Mouse (Mus musculus) neural tube, embryonic 11.5 days (tissue): ENCODE results near the gene Zfp94. TPM values are rescaled to one million over a fixed set of nuclear protein-coding genes. Genes with fewer than 3 reads are reported as not detected.

Experiments used
- ATAC-seq: fragments of 200-750 bp; cut with Nextera tagmentation; 2 replicates; pipeline ENCODE4 v1.8.0; 2017; ENCODE audit warnings: moderate number of reproducible peaks, mild to moderate bottlenecking, moderate TSS enrichment, moderate library complexity; ENCODE audit not compliant: insufficient read depth, low FRiP score, low TSS enrichment
- DNase-seq: peaks from one replicate; pipeline ENCODE4 v3.0.0-alpha.2; 2015; ENCODE audit warnings: low spot score
- H3K27ac ChIP-seq: fragments of 300-500 bp; sonication (generic); 2 replicates; pipeline ENCODE4 v1.5.1; 2014; ENCODE audit warnings: low read depth, mild to moderate bottlenecking, low read length
- H3K27me3 ChIP-seq: fragments of 300-500 bp; sonication (generic); 2 replicates; pipeline ENCODE4 v1.6.1; 2014; ENCODE audit warnings: mild to moderate bottlenecking, low read length, mixed read lengths; ENCODE audit not compliant: control insufficient read depth, insufficient read depth
- H3K36me3 ChIP-seq: fragments of 300-500 bp; sonication (generic); 2 replicates; pipeline ENCODE4 v1.6.1; 2014; ENCODE audit warnings: mild to moderate bottlenecking, low read length, moderate library complexity, mixed read lengths; ENCODE audit not compliant: control insufficient read depth, insufficient read depth
- H3K4me1 ChIP-seq: fragments of 300-500 bp; sonication (generic); 2 replicates; pipeline ENCODE4 v1.6.1; 2014; ENCODE audit warnings: low read length, mixed read lengths; ENCODE audit not compliant: control insufficient read depth, insufficient read depth
- H3K4me2 ChIP-seq: fragments of 300-500 bp; sonication (generic); 2 replicates; pipeline ENCODE4 v1.6.1; 2014; ENCODE audit warnings: low read depth, mild to moderate bottlenecking, moderate library complexity
- H3K4me3 ChIP-seq: fragments of 300-500 bp; sonication (generic); 2 replicates; pipeline ENCODE4 v1.5.1; 2014; ENCODE audit warnings: low read depth, low read length
- H3K9ac ChIP-seq: fragments of 300-500 bp; sonication (generic); 2 replicates; pipeline ENCODE4 v1.6.1; 2014; ENCODE audit warnings: mild to moderate bottlenecking, low read length
- H3K9me3 ChIP-seq: fragments of 300-500 bp; sonication (generic); 2 replicates; pipeline ENCODE4 v1.6.1; 2016; ENCODE audit warnings: low read length; ENCODE audit not compliant: control insufficient read depth
- WGBS: fragments of 180-500 bp; shearing (Covaris S2); extraction: QIAGEN DNeasy Blood & Tissue Kit; methylation state at CpG from one replicate; pipeline ENCODE4 v1.1.7; 2014; 5-methylcytosine and 5-hydroxymethylcytosine counted together
- microRNA-seq: library from miRNA; unstranded; fragments of <30 nt; microRNA quantifications from one replicate; pipeline ENCODE4, GENCODE M21; 2016
- polyA plus RNA-seq: library from polyadenylated mRNA; unstranded; fragments of >200 nt; fragmentation: Nextera tagmentation; extraction: Ambion mirVana; gene quantifications from 2 replicates; pipeline ENCODE4 v1.2.1, GENCODE M21; 2014

The Zfp94 gene
- polyA plus RNA-seq, 1 experiment from 2014 or later = 16.5 TPM

DNA sequence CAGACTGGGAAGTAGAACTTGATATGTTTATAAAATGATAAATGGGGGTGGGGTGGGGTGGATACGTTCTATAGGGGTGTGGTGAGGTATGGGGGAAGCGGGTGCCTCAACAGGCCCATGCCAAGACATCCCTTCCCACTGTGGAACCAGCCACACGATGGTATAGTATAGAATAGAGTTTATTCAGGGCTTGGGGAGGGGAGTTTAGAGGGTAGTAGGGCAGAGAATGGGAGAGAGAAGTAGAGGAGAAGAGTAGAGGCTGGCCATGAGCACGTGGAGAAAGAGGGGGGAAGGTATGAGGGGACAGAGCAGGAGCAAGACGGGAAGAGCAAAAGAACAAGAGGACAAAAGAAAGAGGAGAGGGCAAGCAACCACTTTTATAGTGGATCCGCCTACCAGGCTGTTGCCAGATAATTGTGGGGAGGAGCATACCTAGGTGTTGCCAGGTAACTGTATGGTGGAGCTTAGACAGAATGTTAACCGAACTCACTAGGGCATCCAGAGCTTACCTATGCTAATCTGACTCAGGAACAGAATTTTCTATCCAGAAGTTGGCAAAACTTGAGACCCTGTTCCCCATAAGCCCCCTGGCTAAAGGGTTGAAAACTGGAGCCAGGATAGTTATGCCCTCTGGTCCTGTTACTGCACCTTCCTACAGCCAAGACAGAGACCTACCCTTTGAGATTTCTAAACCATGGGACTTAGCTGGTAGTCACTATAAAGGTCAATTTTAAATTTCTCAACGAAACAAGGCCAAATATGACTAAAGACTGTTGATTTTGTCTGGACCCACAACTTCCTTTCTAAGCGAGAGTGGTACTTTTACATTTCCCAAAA, 62.5 kb downstream of the Zfp94 start:
- Histone ChIP-seq H3K36me3 (no peaks in the 10 kb centered on the region), H3K9me3 (no peaks in the 10 kb centered on the region), H3K27ac (no peak overlapping the region), H3K27me3 (no peaks in the 10 kb centered on the region), H3K9ac (no peak overlapping the region), H3K4me3 (peak overlapping the region; percentile 36; the same call in 1 of the 2 replicates), H3K4me2 (peak overlapping the region; percentile 54), H3K4me1 (no peaks in the 10 kb centered on the region)
- whole genome bisulfite sequencing = 60% methylated on average over 9 of the region's 9 CpGs
- peak; percentile 63; the same call in 1 of the 2 replicates for ATAC-seq
- DNase-seq = no peak

Small RNAs within 50 kb of the gene (microRNA-seq; reads per million reads assigned to microRNA genes)
- gene Gm27592 = not detected

Other genes starting within 250 kb of the Zfp94 start
- gene Zfp180, start 234.7 kb downstream of the Zfp94 start, polyA plus RNA-seq = 31.9 and 37.7 TPM in 2 replicates
- 3.6 and 4.4 TPM in 2 replicates for gene Zfp112, start 204.4 kb downstream of the Zfp94 start, polyA plus RNA-seq
- 16.9 and 20.8 TPM in 2 replicates for gene Zfp235, start 182.5 kb downstream of the Zfp94 start, polyA plus RNA-seq
- 3.8 and 4.3 TPM in 2 replicates for gene Zfp114, start 141.6 kb downstream of the Zfp94 start, polyA plus RNA-seq
- 11.1 and 12.4 TPM in 2 replicates for gene Zfp111, start 105.2 kb downstream of the Zfp94 start, polyA plus RNA-seq
- gene Zfp109, start 79.1 kb downstream of the Zfp94 start, polyA plus RNA-seq = 4.8 and 5.5 TPM in 2 replicates
- 3.4 and 3.7 TPM in 2 replicates for gene Zfp108, start 61.9 kb downstream of the Zfp94 start, polyA plus RNA-seq
- gene Zfp93, start 46.2 kb downstream of the Zfp94 start, polyA plus RNA-seq = 8.1 and 9.2 TPM in 2 replicates
- gene Zfp61, start 15.4 kb downstream of the Zfp94 start, polyA plus RNA-seq = 34.4 and 40.9 TPM in 2 replicates
- gene Tescl, start 17.3 kb upstream of the Zfp94 start, polyA plus RNA-seq = not detected in 2 replicates
- gene Lypd5, start 32.5 kb upstream of the Zfp94 start, polyA plus RNA-seq = not detected in 2 replicates
- gene Kcnn4, start 53.6 kb upstream of the Zfp94 start, polyA plus RNA-seq = 2.4 and 3.8 TPM in 2 replicates
- 21.8 and 27.3 TPM in 2 replicates for gene Smg9, start 83.0 kb upstream of the Zfp94 start, polyA plus RNA-seq
- not detected in 2 replicates for gene Irgc1, start 135.6 kb upstream of the Zfp94 start, polyA plus RNA-seq
- 1.5 and 2.2 TPM in 2 replicates for gene Plaur, start 145.8 kb upstream of the Zfp94 start, polyA plus RNA-seq
- gene Cadm4, start 165.4 kb upstream of the Zfp94 start, polyA plus RNA-seq = 6.9 and 8.1 TPM in 2 replicates
- 69.2 and 79.1 TPM in 2 replicates for gene Zfp428, start 190.3 kb upstream of the Zfp94 start, polyA plus RNA-seq
- 0.50 and 0.70 TPM in 2 replicates for gene AC161166.1, start 195.8 kb upstream of the Zfp94 start, polyA plus RNA-seq
- gene Irgq, start 214.0 kb upstream of the Zfp94 start, polyA plus RNA-seq = 16.4 and 19.1 TPM in 2 replicates
- gene Pinlyp, start 229.5 kb upstream of the Zfp94 start, polyA plus RNA-seq = not detected in 2 replicates
- gene Xrcc1, start 229.6 kb upstream of the Zfp94 start, polyA plus RNA-seq = 100 and 120 TPM in 2 replicates